Mouse (Mus musculus): ENCODE measurements around the gene Afdn. TPM values are rescaled to one million over a fixed set of nuclear protein-coding genes. Genes with fewer than 3 reads are reported as not detected.
A peak's percentile ranks its signal among the peaks of the same experiment; 100 is the strongest.

The Afdn gene
- total and polyA plus RNA-seq, 2 experiments from 2014 or later: 41.9 to 52.8 TPM

- Histone ChIP-seq H3K9me3 (replicated peaks; ENCODE audit: control insufficient read depth, low read length) (no peaks in the 10 kb centered on the region), H3K4me2 (ENCODE audit: low read depth, low read length) (no peak overlapping the region), H3K27ac (ENCODE audit: low read depth) (no peak overlapping the region; the same call in 1 of the 2 replicates), H3K4me3 (ENCODE audit: low read depth, low read length) (no peak overlapping the region), H3K36me3 (replicated peaks; ENCODE audit: control insufficient read depth, insufficient read depth, low read length) (no peaks in the 10 kb centered on the region), H3K27me3 (ENCODE audit: control insufficient read depth, insufficient read depth, low read length) (0 out of 2 replicates have a peak, but pooled peaks cover 3% of the 10 kb centered on the region), H3K9ac (replicated peaks; ENCODE audit: low read depth, low read length) (no peak overlapping the region), H3K4me1 (ENCODE audit: control insufficient read depth, insufficient read depth) (peaks cover 14% of the 10 kb centered on the region)
- no peak for ATAC-seq (ENCODE audit: insufficient read depth, low read depth)
- no peak for TF ChIP-seq EP300 (IDR thresholded peaks at IDR 0.05; ENCODE audit: low read depth)
- no peak for TF ChIP-seq CTCF (IDR thresholded peaks at IDR 0.05; ENCODE audit: low read depth)
- no peak for DNase-seq (ENCODE audit: low spot score)
- WGBS: 54% methylated on average over 6 of the region's 6 CpGs
These were observed 14.0 kb upstream of the Afdn start for GRCm38 (mm10) chr17:13746330-13746729.

DNA sequence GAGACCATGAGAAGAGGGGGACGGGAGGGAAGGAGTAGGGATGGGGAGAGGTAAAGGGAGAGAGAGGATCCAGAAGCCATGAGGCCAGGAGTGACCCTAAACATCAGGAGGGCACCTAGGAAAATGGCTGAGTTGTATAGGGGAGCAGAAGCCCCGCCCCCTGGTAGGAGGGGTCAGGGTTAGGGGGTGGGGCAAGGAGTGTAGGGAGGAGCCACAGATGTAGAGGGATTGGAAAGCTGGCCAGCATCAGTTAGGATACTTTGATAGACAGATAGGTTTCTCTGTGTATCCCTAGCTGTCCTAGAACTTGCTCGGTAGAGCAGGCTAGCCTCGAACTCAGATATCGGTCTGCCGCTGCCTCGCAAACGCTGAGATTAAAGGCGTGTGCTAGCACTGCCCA, 12.7 kb upstream of the Afdn start:
- Histone ChIP-seq H3K9ac (replicated peaks; ENCODE audit: low read depth, low read length) (no peak overlapping the region), H3K27ac (ENCODE audit: low read depth) (no peak overlapping the region), H3K27me3 (ENCODE audit: control insufficient read depth, insufficient read depth, low read length) (0 out of 2 replicates have a peak, but pooled peaks cover 3% of the 10 kb centered on the region), H3K4me3 (ENCODE audit: low read depth, low read length) (no peak overlapping the region), H3K36me3 (replicated peaks; ENCODE audit: control insufficient read depth, insufficient read depth, low read length) (no peaks in the 10 kb centered on the region), H3K4me2 (ENCODE audit: low read depth, low read length) (no peak overlapping the region), H3K4me1 (ENCODE audit: control insufficient read depth, insufficient read depth) (peaks cover 11% of the 10 kb centered on the region), H3K9me3 (replicated peaks; ENCODE audit: control insufficient read depth, low read length) (no peaks in the 10 kb centered on the region)
- DNase-seq (ENCODE audit: low spot score) (no peak), ATAC-seq (ENCODE audit: insufficient read depth, low read depth) (no peak)
- TF ChIP-seq EP300 (IDR thresholded peaks at IDR 0.05; ENCODE audit: low read depth) (no peak), CTCF (IDR thresholded peaks at IDR 0.05; ENCODE audit: low read depth) (no peak)
- 85% methylated on average over 9 of the region's 9 CpGs for WGBS

DNA sequence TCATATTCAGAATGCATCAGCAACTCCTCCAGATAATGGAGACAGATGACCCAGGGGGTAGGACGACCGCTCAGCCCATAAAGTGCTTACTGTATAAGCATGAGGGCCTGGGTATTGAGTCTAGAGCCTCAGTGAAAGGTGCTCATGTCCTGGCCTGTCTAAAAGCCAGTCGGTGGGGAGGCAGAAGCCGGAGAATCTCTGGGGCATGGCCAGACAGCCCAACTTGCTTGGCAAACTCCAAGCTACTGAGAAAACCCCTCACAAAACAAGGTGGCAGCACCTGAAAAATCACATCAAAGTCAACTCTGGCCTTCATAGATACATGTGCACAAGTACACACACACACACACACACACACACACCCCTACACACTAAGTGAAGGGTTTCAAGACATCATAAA, 11.3 kb upstream of the Afdn start:
- 0 out of 2 replicates have a peak, but pooled peaks cover 3% of the 10 kb centered on the region for H3K27me3 ChIP-seq (ENCODE audit: control insufficient read depth, insufficient read depth, low read length)
- H3K4me2 ChIP-seq (ENCODE audit: low read depth, low read length): no peak overlapping the region
- H3K9ac ChIP-seq (replicated peaks; ENCODE audit: low read depth, low read length): no peak overlapping the region
- H3K9me3 ChIP-seq (replicated peaks; ENCODE audit: control insufficient read depth, low read length): no peaks in the 10 kb centered on the region
- H3K27ac ChIP-seq (ENCODE audit: low read depth): no peak overlapping the region
- no peak for DNase-seq (ENCODE audit: low spot score)
- 94% methylated on average over 4 of the region's 4 CpGs for WGBS
- TF ChIP-seq EP300 (IDR thresholded peaks at IDR 0.05; ENCODE audit: low read depth) (no peak), CTCF (IDR thresholded peaks at IDR 0.05; ENCODE audit: low read depth) (no peak)
- no peak for ATAC-seq (ENCODE audit: insufficient read depth, low read depth)
- no peaks in the 10 kb centered on the region; the same call in 1 of the 2 replicates for H3K4me1 ChIP-seq (ENCODE audit: control insufficient read depth, insufficient read depth)
- H3K36me3 ChIP-seq (replicated peaks; ENCODE audit: control insufficient read depth, insufficient read depth, low read length): no peaks in the 10 kb centered on the region
- no peak overlapping the region for H3K4me3 ChIP-seq (ENCODE audit: low read depth, low read length)

DNA sequence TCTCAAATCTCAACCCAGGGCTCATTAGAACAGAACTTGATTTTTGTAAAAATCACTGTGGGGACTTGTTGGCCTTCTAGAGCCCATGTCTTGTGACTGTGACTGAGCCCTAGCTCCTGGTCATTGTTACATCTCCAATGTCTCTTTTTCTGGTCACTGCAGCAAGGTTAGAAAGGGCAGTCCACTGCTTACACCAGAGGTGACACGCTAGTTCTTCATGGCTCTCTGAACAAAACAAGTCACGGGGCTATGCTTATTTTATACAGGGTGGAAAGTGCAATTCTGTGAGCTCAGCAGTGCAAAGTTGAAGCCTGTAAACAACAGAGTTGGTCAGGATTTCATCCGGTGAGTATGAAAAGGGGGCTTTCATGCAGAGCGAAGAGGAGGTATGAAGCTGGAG, 6.4 kb upstream of the Afdn start:
- no peak overlapping the region for H3K4me2 ChIP-seq (ENCODE audit: low read depth, low read length)
- TF ChIP-seq EP300 (IDR thresholded peaks at IDR 0.05; ENCODE audit: low read depth): no peak
- no peak for TF ChIP-seq CTCF (IDR thresholded peaks at IDR 0.05; ENCODE audit: low read depth)
- H3K27ac ChIP-seq (ENCODE audit: low read depth): no peak overlapping the region
- H3K9me3 ChIP-seq (replicated peaks; ENCODE audit: control insufficient read depth, low read length): no peaks in the 10 kb centered on the region
- ATAC-seq (ENCODE audit: insufficient read depth, low read depth): no peak
- WGBS: 84% methylated on average over 4 of the region's 4 CpGs
- H3K4me3 ChIP-seq (ENCODE audit: low read depth, low read length): no peak overlapping the region
- no peak for DNase-seq (ENCODE audit: low spot score)
- peaks cover 5% of the 10 kb centered on the region; the same call in 1 of the 2 replicates for H3K4me1 ChIP-seq (ENCODE audit: control insufficient read depth, insufficient read depth)
- no peaks in the 10 kb centered on the region for H3K36me3 ChIP-seq (replicated peaks; ENCODE audit: control insufficient read depth, insufficient read depth, low read length)
- H3K27me3 ChIP-seq (ENCODE audit: control insufficient read depth, insufficient read depth, low read length): no peaks in the 10 kb centered on the region
- H3K9ac ChIP-seq (replicated peaks; ENCODE audit: low read depth, low read length): no peak overlapping the region

- TF ChIP-seq CTCF (IDR thresholded peaks at IDR 0.05; ENCODE audit: low read depth): no peak
- TF ChIP-seq EP300 (IDR thresholded peaks at IDR 0.05; ENCODE audit: low read depth): no peak
- Histone ChIP-seq H3K9ac (replicated peaks; ENCODE audit: low read depth, low read length) (no peak overlapping the region), H3K4me3 (ENCODE audit: low read depth, low read length) (no peak overlapping the region), H3K36me3 (replicated peaks; ENCODE audit: control insufficient read depth, insufficient read depth, low read length) (no peaks in the 10 kb centered on the region), H3K9me3 (replicated peaks; ENCODE audit: control insufficient read depth, low read length) (no peaks in the 10 kb centered on the region), H3K27ac (ENCODE audit: low read depth) (no peak overlapping the region), H3K27me3 (ENCODE audit: control insufficient read depth, insufficient read depth, low read length) (no peaks in the 10 kb centered on the region), H3K4me1 (ENCODE audit: control insufficient read depth, insufficient read depth) (peaks cover 6% of the 10 kb centered on the region; the same call in 1 of the 2 replicates), H3K4me2 (ENCODE audit: low read depth, low read length) (no peak overlapping the region)
- DNase-seq (ENCODE audit: low spot score) (no peak), ATAC-seq (ENCODE audit: insufficient read depth, low read depth) (no peak)
- 64% methylated on average over 6 of the region's 6 CpGs for WGBS
These were observed 5.4 kb upstream of the Afdn start for GRCm38 (mm10) chr17:13754940-13755339.

- Histone ChIP-seq H3K27ac (ENCODE audit: low read depth) (no peak overlapping the region; the same call in 1 of the 2 replicates), H3K27me3 (ENCODE audit: control insufficient read depth, insufficient read depth, low read length) (no peaks in the 10 kb centered on the region), H3K4me1 (ENCODE audit: control insufficient read depth, insufficient read depth) (peaks cover 6% of the 10 kb centered on the region; the same call in 1 of the 2 replicates), H3K9ac (replicated peaks; ENCODE audit: low read depth, low read length) (no peak overlapping the region), H3K4me3 (ENCODE audit: low read depth, low read length) (no peak overlapping the region), H3K9me3 (replicated peaks; ENCODE audit: control insufficient read depth, low read length) (no peaks in the 10 kb centered on the region), H3K4me2 (ENCODE audit: low read depth, low read length) (peak overlapping the region; percentile 100; the same call in 1 of the 2 replicates), H3K36me3 (replicated peaks; ENCODE audit: control insufficient read depth, insufficient read depth, low read length) (no peaks in the 10 kb centered on the region)
- WGBS: 84% methylated on average over 7 of the region's 7 CpGs
- ATAC-seq (ENCODE audit: insufficient read depth, low read depth): no peak
- DNase-seq (ENCODE audit: low spot score): no peak
- no peak for TF ChIP-seq EP300 (IDR thresholded peaks at IDR 0.05; ENCODE audit: low read depth)
- TF ChIP-seq CTCF (IDR thresholded peaks at IDR 0.05; ENCODE audit: low read depth): no peak
These were observed 1.8 kb upstream of the Afdn start for GRCm38 (mm10) chr17:13758586-13758985.

Measured in heart, postnatal 0 days (tissue).